Mouse (Mus musculus): ENCODE measurements around the gene Gck. TPM values are rescaled to one million over a fixed set of nuclear protein-coding genes. Genes with fewer than 3 reads are reported as not detected.

Gck gene
- polyA plus RNA-seq (2015; fragmentation: Nextera tagmentation; extraction: Ambion mirVana): 1.7 and 2.0 TPM in 2 replicates

- 65% methylated on average over 8 of the region's 8 CpGs for WGBS
- peak; percentile 69 for ATAC-seq (ENCODE audit: low FRiP score, low TSS enrichment)
- no peaks in the 10 kb centered on the region for H3K9me3 ChIP-seq (ENCODE audit: low read length)
These were observed at the start of gene Gck for GRCm38 (mm10) chr11:5949586-5950352. TSS of gene Gck (minus strand) at chr11:5950081.

DNA sequence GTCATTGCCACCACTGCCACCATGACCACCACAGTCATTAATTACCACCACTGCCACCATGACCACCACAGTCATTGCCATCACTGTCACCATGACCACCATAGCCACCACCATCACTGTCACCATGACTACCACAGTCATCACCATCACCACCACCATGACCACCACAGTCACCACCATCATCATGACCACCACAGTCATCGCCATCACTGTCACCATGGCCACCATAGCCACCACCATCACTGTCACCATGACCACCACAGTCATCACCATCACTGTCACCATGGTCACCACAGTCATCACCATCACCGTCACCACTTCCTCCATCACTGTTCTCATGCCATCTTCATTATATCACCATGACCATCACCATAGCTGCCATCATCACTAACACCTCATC, 48.6 kb upstream of the Gck start:
- no peak for ATAC-seq (ENCODE audit: low FRiP score, low TSS enrichment)
- no peak overlapping the region for H3K9ac ChIP-seq (replicated peaks; ENCODE audit: low read length)
- no peaks in the 10 kb centered on the region for H3K27me3 ChIP-seq (ENCODE audit: insufficient read depth, low read length)
- no peak overlapping the region for H3K4me3 ChIP-seq (ENCODE audit: low read length)
- peaks cover 25% of the 10 kb centered on the region for H3K4me1 ChIP-seq (ENCODE audit: insufficient read depth, low read length)
- H3K27ac ChIP-seq (ENCODE audit: low read length): no peak overlapping the region
- H3K9me3 ChIP-seq (ENCODE audit: low read length): no peaks in the 10 kb centered on the region
- no peak overlapping the region for H3K4me2 ChIP-seq (replicated peaks; ENCODE audit: low read depth, low read length)
- WGBS: 97% methylated on average over 2 of the region's 2 CpGs
- H3K36me3 ChIP-seq (ENCODE audit: insufficient read depth, low read length): no peaks in the 10 kb centered on the region

More at GRCm38 (mm10) chr11:5949586-5950352, at the start of gene Gck:
- Histone ChIP-seq H3K27ac (ENCODE audit: low read length) (no peak within 1 kb of the TSS), H3K4me3 (ENCODE audit: low read length) (no peak within 1 kb of the TSS), H3K27me3 (ENCODE audit: insufficient read depth, low read length) (no peaks in the 10 kb centered on the region), H3K9ac (replicated peaks; ENCODE audit: low read length) (no peak within 1 kb of the TSS), H3K4me1 (ENCODE audit: insufficient read depth, low read length) (peaks cover 19% of the 10 kb centered on the region), H3K36me3 (ENCODE audit: insufficient read depth, low read length) (no peaks in the 10 kb centered on the region), H3K4me2 (replicated peaks; ENCODE audit: low read depth, low read length) (no peak within 1 kb of the TSS)

DNA sequence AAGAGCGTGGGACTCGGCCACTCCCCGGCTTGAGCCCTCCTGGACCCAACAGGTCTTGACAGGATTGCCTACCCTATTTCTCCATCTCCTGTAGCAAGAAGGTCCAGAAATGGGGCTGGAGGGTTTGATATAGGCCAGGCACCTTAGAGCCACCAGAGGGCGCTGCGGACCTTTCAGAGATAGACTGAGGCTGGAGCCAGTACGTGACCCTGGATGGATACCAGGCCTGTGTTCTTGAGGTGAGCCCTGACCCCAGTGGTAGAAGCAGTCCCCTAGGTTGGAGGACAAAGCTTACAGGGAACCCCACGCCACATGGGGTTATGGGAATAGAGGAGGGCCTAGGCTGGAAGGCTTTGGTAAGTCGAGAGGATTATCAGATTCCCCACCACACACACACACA, 46.1 kb upstream of the Gck start:
- no peaks in the 10 kb centered on the region for H3K36me3 ChIP-seq (ENCODE audit: insufficient read depth, low read length)
- H3K9ac ChIP-seq (replicated peaks; ENCODE audit: low read length): no peak overlapping the region
- peak; percentile 49 for ATAC-seq (ENCODE audit: low FRiP score, low TSS enrichment)
- no peak overlapping the region for H3K4me3 ChIP-seq (ENCODE audit: low read length)
- H3K27me3 ChIP-seq (ENCODE audit: insufficient read depth, low read length): no peaks in the 10 kb centered on the region
- WGBS: 17% methylated on average over 8 of the region's 8 CpGs
- no peak overlapping the region for H3K27ac ChIP-seq (ENCODE audit: low read length)
- H3K9me3 ChIP-seq (ENCODE audit: low read length): no peaks in the 10 kb centered on the region
- H3K4me2 ChIP-seq (replicated peaks; ENCODE audit: low read depth, low read length): no peak overlapping the region
- peaks cover 16% of the 10 kb centered on the region for H3K4me1 ChIP-seq (ENCODE audit: insufficient read depth, low read length)

DNA sequence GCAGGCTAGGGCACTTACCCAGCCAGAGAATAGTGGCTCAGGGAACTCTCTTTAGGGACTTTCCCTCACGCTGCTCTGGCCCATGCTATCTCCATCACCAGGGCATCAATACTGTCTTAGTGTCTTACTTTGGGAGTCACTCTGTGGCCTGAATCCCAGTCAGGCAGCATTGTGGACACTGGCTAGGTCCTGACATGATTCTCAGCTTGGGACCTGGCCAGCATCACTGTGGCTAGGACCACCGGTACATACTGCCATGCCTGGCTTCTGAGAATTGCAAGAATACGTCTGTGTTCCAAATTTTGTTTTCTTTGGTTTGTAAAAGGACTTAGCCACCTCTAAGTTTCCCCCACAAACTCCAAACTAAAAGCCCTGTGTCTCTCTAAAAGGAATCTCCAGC, 45.0 kb upstream of the Gck start:
- 78% methylated on average over 3 of the region's 3 CpGs for WGBS
- no peak overlapping the region for H3K27ac ChIP-seq (ENCODE audit: low read length)
- no peak for ATAC-seq (ENCODE audit: low FRiP score, low TSS enrichment)
- H3K27me3 ChIP-seq (ENCODE audit: insufficient read depth, low read length): no peaks in the 10 kb centered on the region
- no peak overlapping the region for H3K4me2 ChIP-seq (replicated peaks; ENCODE audit: low read depth, low read length)
- no peak overlapping the region for H3K9ac ChIP-seq (replicated peaks; ENCODE audit: low read length)
- peaks cover 5% of the 10 kb centered on the region for H3K4me1 ChIP-seq (ENCODE audit: insufficient read depth, low read length)
- no peaks in the 10 kb centered on the region for H3K9me3 ChIP-seq (ENCODE audit: low read length)
- no peaks in the 10 kb centered on the region for H3K36me3 ChIP-seq (ENCODE audit: insufficient read depth, low read length)
- H3K4me3 ChIP-seq (ENCODE audit: low read length): no peak overlapping the region

- H3K4me1 ChIP-seq (ENCODE audit: insufficient read depth, low read length): no peaks in the 10 kb centered on the region
- no peak overlapping the region for H3K4me3 ChIP-seq (ENCODE audit: low read length)
- H3K27ac ChIP-seq (ENCODE audit: low read length): no peak overlapping the region
- WGBS: 94% methylated on average over 5 of the region's 5 CpGs
- H3K36me3 ChIP-seq (ENCODE audit: insufficient read depth, low read length): no peaks in the 10 kb centered on the region
- no peak for ATAC-seq (ENCODE audit: low FRiP score, low TSS enrichment)
- no peak overlapping the region for H3K9ac ChIP-seq (replicated peaks; ENCODE audit: low read length)
- no peaks in the 10 kb centered on the region for H3K27me3 ChIP-seq (ENCODE audit: insufficient read depth, low read length)
- H3K9me3 ChIP-seq (ENCODE audit: low read length): no peaks in the 10 kb centered on the region
- no peak overlapping the region for H3K4me2 ChIP-seq (replicated peaks; ENCODE audit: low read depth, low read length)
These were observed 44.3 kb upstream of the Gck start for GRCm38 (mm10) chr11:5994212-5994611.

DNA sequence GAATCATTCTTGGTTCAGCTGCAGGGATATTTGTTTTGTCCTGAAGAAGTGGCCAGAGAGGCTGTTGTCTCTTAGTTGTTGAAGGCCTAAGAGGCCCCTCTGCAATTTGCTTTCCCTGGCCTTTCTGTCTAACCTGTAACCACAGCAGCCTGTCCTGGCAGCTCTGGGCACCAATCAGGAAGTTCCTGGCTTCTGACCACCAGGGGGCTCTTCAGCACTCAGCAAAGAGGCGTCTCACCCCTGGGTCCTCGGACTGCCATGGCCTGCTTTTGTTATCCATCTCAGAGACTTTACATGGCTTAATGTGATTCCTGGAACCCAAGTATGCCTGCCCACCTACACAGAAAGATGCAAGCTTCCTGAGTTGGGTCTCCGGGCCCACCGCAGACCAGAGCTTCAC, 41.0 kb upstream of the Gck start:
- Histone ChIP-seq H3K9ac (replicated peaks; ENCODE audit: low read length) (no peak overlapping the region), H3K9me3 (ENCODE audit: low read length) (no peaks in the 10 kb centered on the region), H3K27ac (ENCODE audit: low read length) (no peak overlapping the region), H3K36me3 (ENCODE audit: insufficient read depth, low read length) (no peaks in the 10 kb centered on the region), H3K4me2 (replicated peaks; ENCODE audit: low read depth, low read length) (no peak overlapping the region), H3K4me1 (ENCODE audit: insufficient read depth, low read length) (no peaks in the 10 kb centered on the region), H3K4me3 (ENCODE audit: low read length) (no peak overlapping the region), H3K27me3 (ENCODE audit: insufficient read depth, low read length) (no peaks in the 10 kb centered on the region)
- peak; percentile 43; the same call in 1 of the 2 replicates for ATAC-seq (ENCODE audit: low FRiP score, low TSS enrichment)
- WGBS: 34% methylated on average over 4 of the region's 4 CpGs

DNA sequence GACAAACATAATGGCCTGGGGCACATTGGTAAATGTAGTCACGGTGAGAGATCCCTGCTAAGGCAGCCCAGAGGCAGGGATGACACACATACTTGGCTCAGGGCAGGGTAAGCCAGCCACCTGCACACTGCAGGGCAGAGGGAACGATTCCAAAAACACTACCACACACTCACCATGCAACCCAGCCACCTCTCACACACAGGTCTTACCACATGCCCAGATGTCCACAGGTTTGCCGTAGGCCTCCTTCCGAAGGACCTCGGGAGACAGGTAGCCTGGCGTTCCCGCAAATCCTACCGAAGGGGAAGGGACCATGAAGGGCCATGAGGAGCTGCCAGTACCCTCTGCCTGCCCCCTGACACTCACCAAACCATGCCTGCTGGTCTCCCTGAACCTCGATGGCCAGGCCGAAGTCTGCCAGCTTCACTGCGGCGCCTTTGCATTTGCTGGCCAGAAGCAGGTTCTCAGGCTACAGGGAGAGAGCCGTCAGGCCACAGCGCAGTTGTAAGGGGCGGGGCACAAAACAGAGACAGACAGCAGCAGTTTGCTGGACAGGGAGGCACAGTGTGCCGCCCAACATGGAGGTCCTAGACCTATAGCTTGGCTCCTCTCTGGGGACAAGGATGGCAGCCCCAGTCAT, 40.2 kb upstream of the Gck start:
- Histone ChIP-seq H3K36me3 (ENCODE audit: insufficient read depth, low read length) (no peaks in the 10 kb centered on the region), H3K27me3 (ENCODE audit: insufficient read depth, low read length) (no peaks in the 10 kb centered on the region), H3K27ac (ENCODE audit: low read length) (no peak overlapping the region), H3K4me2 (replicated peaks; ENCODE audit: low read depth, low read length) (no peak overlapping the region), H3K9ac (replicated peaks; ENCODE audit: low read length) (no peak overlapping the region), H3K9me3 (ENCODE audit: low read length) (no peaks in the 10 kb centered on the region), H3K4me3 (ENCODE audit: low read length) (no peak overlapping the region), H3K4me1 (ENCODE audit: insufficient read depth, low read length) (no peaks in the 10 kb centered on the region)
- 85% methylated on average over 16 of the region's 16 CpGs for WGBS
- no peak for ATAC-seq (ENCODE audit: low FRiP score, low TSS enrichment)

DNA sequence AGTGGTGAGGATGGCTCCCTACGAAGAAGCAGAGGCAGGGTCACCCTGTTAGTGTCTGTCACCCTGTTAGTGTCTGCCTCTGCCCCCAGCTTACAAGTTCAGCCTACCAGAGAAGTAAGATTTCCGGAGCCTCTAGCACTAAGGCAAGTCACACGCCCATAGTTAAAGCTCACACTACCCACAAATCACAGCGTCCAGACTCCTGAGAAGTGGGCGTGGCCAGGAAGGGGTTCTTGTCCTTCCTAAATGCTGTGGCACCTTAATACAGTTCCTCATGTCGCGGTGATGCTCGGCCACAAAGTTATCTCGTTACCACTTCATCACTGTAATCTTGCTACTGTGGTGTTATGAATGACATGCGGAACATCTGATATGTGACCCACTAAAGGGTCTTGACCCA, 38.2 kb upstream of the Gck start:
- 75% methylated on average over 10 of the region's 10 CpGs for WGBS
- ATAC-seq (ENCODE audit: low FRiP score, low TSS enrichment): no peak
- no peak overlapping the region for H3K4me3 ChIP-seq (ENCODE audit: low read length)
- no peak overlapping the region for H3K27ac ChIP-seq (ENCODE audit: low read length)
- H3K9ac ChIP-seq (replicated peaks; ENCODE audit: low read length): no peak overlapping the region
- H3K27me3 ChIP-seq (ENCODE audit: insufficient read depth, low read length): no peaks in the 10 kb centered on the region
- H3K36me3 ChIP-seq (ENCODE audit: insufficient read depth, low read length): no peaks in the 10 kb centered on the region
- H3K9me3 ChIP-seq (ENCODE audit: low read length): no peaks in the 10 kb centered on the region
- H3K4me1 ChIP-seq (ENCODE audit: insufficient read depth, low read length): no peaks in the 10 kb centered on the region
- no peak overlapping the region for H3K4me2 ChIP-seq (replicated peaks; ENCODE audit: low read depth, low read length)

GRCm38 (mm10) chr11:5983629-5984028, 33.7 kb upstream of the Gck start:
- Histone ChIP-seq H3K9ac (replicated peaks; ENCODE audit: low read length) (no peak overlapping the region), H3K4me3 (ENCODE audit: low read length) (no peak overlapping the region), H3K4me1 (ENCODE audit: insufficient read depth, low read length) (no peaks in the 10 kb centered on the region), H3K36me3 (ENCODE audit: insufficient read depth, low read length) (no peaks in the 10 kb centered on the region), H3K27ac (ENCODE audit: low read length) (no peak overlapping the region), H3K27me3 (ENCODE audit: insufficient read depth, low read length) (no peaks in the 10 kb centered on the region), H3K9me3 (ENCODE audit: low read length) (no peaks in the 10 kb centered on the region), H3K4me2 (replicated peaks; ENCODE audit: low read depth, low read length) (no peak overlapping the region)
- WGBS: 88% methylated on average over 5 of the region's 5 CpGs
- no peak for ATAC-seq (ENCODE audit: low FRiP score, low TSS enrichment)

DNA sequence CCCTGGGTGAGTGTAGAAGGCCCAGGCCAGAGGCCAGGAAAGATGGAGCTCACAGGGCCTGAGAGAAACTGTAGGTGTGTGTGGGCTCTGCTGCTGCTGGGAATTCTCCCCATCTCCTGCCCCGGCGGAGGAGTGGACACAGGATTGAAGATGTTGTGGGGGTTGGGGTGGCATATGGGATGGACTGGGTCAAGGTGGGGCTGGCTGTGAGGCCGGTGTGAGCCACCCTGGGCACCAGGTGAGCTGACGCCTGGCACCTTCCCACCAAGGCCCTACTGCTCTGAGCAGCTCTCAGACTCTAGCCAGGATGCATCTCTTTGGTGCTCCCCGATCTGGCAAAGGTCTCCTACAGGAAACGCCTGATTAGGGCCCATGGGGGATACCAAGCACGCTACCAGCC, 31.4 kb upstream of the Gck start:
- H3K9ac ChIP-seq (replicated peaks; ENCODE audit: low read length): no peak overlapping the region
- WGBS: 85% methylated on average over 7 of the region's 7 CpGs
- no peak for ATAC-seq (ENCODE audit: low FRiP score, low TSS enrichment)

More for the DNA sequence above, 31.4 kb upstream of the Gck start:
- no peaks in the 10 kb centered on the region for H3K9me3 ChIP-seq (ENCODE audit: low read length)
- H3K4me1 ChIP-seq (ENCODE audit: insufficient read depth, low read length): peaks cover 5% of the 10 kb centered on the region; the same call in 1 of the 2 replicates
- no peak overlapping the region for H3K4me2 ChIP-seq (replicated peaks; ENCODE audit: low read depth, low read length)
- H3K27me3 ChIP-seq (ENCODE audit: insufficient read depth, low read length): no peaks in the 10 kb centered on the region
- H3K27ac ChIP-seq (ENCODE audit: low read length): no peak overlapping the region
- no peak overlapping the region for H3K4me3 ChIP-seq (ENCODE audit: low read length)
- no peaks in the 10 kb centered on the region for H3K36me3 ChIP-seq (ENCODE audit: insufficient read depth, low read length)

Measured in kidney, embryonic 16.5 days (tissue).